Mouse (Mus musculus) embryonic facial prominence, embryonic 11.5 days (tissue): ENCODE data around the gene Poln. TPM values are rescaled to one million over a fixed set of nuclear protein-coding genes. Genes with fewer than 3 reads are reported as not detected.

ENCODE experiments used
- ATAC-seq: fragments of 200-750 bp; cut with Nextera tagmentation; replicated peaks from 2 replicates; pipeline ENCODE4 v1.8.0; 2017; ENCODE audit warnings: low read depth; ENCODE audit not compliant: insufficient number of reproducible peaks, low FRiP score, low TSS enrichment
- DNase-seq: peaks from one replicate; pipeline ENCODE4 v3.0.0-alpha.2; 2015; ENCODE audit warnings: low spot score
- H3K27ac ChIP-seq: fragments of 300-500 bp; sonication (generic); replicated peaks from 2 replicates; pipeline ENCODE4 v1.5.1; 2014; ENCODE audit warnings: mild to moderate bottlenecking, low read depth, low read length, control low read depth
- H3K27me3 ChIP-seq: fragments of 300-500 bp; sonication (generic); 2 replicates; pipeline ENCODE4 v1.6.1; 2014; ENCODE audit warnings: mild to moderate bottlenecking, low read length, moderate library complexity, mixed read lengths; ENCODE audit not compliant: control insufficient read depth, insufficient read depth
- H3K36me3 ChIP-seq: fragments of 300-500 bp; sonication (generic); replicated peaks from 2 replicates; pipeline ENCODE4 v1.6.1; 2014; ENCODE audit warnings: low read depth, mild to moderate bottlenecking, low read length, moderate library complexity, mixed read lengths; ENCODE audit not compliant: control insufficient read depth, insufficient read depth
- H3K4me1 ChIP-seq: fragments of 300-500 bp; sonication (generic); 2 replicates; pipeline ENCODE4 v1.6.1; 2014; ENCODE audit warnings: low read length, mixed read lengths; ENCODE audit not compliant: control insufficient read depth, insufficient read depth
- H3K4me2 ChIP-seq: fragments of 300-500 bp; sonication (generic); 2 replicates; pipeline ENCODE4 v1.6.1; 2014; ENCODE audit warnings: low read depth, mild to moderate bottlenecking, control low read depth, low read length, moderate library complexity
- H3K4me3 ChIP-seq: fragments of 300-500 bp; sonication (generic); 2 replicates; pipeline ENCODE4 v1.5.1; 2014; ENCODE audit warnings: low read depth, low read length, control low read depth
- H3K9ac ChIP-seq: fragments of 300-500 bp; sonication (generic); replicated peaks from 2 replicates; pipeline ENCODE4 v1.6.1; 2014; ENCODE audit warnings: mild to moderate bottlenecking, control low read depth, low read length
- H3K9me3 ChIP-seq: fragments of 300-500 bp; sonication (generic); replicated peaks from 2 replicates; pipeline ENCODE4 v1.6.1; 2016; ENCODE audit warnings: mild to moderate bottlenecking, low read length, inconsistent platforms, mixed read lengths; ENCODE audit not compliant: control insufficient read depth
- WGBS: fragments of 180-500 bp; shearing (Covaris S2); extraction: QIAGEN DNeasy Blood & Tissue Kit; methylation state at CpG from one replicate; pipeline ENCODE4 v1.1.7; 2014; 5-methylcytosine and 5-hydroxymethylcytosine counted together
- polyA plus RNA-seq: library from polyadenylated mRNA; unstranded; fragments of >200 nt; fragmentation: Nextera tagmentation; extraction: Ambion mirVana; gene quantifications from 2 replicates; pipeline ENCODE4 v1.2.1, GENCODE M21; 2014

Poln gene
- polyA plus RNA-seq, 1 experiment from 2014 or later = 0.21 TPM

GRCm38 (mm10) chr5:34204911-34205310 is 35.7 kb upstream of the Poln start:
- ATAC-seq = no peak
- Histone ChIP-seq H3K9ac (no peak overlapping the region), H3K4me1 (no peaks in the 10 kb centered on the region), H3K27me3 (no peaks in the 10 kb centered on the region), H3K9me3 (no peaks in the 10 kb centered on the region), H3K27ac (no peak overlapping the region), H3K4me2 (no peak overlapping the region), H3K4me3 (no peak overlapping the region), H3K36me3 (no peaks in the 10 kb centered on the region)
- no peak for DNase-seq
- 62% methylated on average over 2 of the region's 2 CpGs for WGBS

GRCm38 (mm10) chr5:34202006-34202405 is 32.8 kb upstream of the Poln start:
- 91% methylated on average over 4 of the region's 4 CpGs for WGBS
- Histone ChIP-seq H3K9me3 (no peaks in the 10 kb centered on the region), H3K9ac (no peak overlapping the region), H3K36me3 (no peaks in the 10 kb centered on the region), H3K27me3 (no peaks in the 10 kb centered on the region), H3K27ac (no peak overlapping the region), H3K4me1 (no peaks in the 10 kb centered on the region), H3K4me2 (no peak overlapping the region), H3K4me3 (no peak overlapping the region)
- DNase-seq (no peak), ATAC-seq (no peak)

GRCm38 (mm10) chr5:34201396-34201795 is 32.1 kb upstream of the Poln start:
- ATAC-seq (no peak), DNase-seq (no peak)
- Histone ChIP-seq H3K27ac (no peak overlapping the region), H3K36me3 (no peaks in the 10 kb centered on the region), H3K9ac (no peak overlapping the region), H3K27me3 (no peaks in the 10 kb centered on the region), H3K4me1 (no peaks in the 10 kb centered on the region), H3K4me3 (no peak overlapping the region), H3K4me2 (no peak overlapping the region), H3K9me3 (no peaks in the 10 kb centered on the region)
- 81% methylated on average over 2 of the region's 2 CpGs for WGBS

GRCm38 (mm10) chr5:34198615-34199014 is 29.4 kb upstream of the Poln start:
- no peaks in the 10 kb centered on the region for H3K9me3 ChIP-seq
- H3K9ac ChIP-seq = no peak overlapping the region
- no peak overlapping the region for H3K4me3 ChIP-seq
- no peak overlapping the region for H3K27ac ChIP-seq
- no peaks in the 10 kb centered on the region for H3K36me3 ChIP-seq
- H3K27me3 ChIP-seq = no peaks in the 10 kb centered on the region
- H3K4me1 ChIP-seq = no peaks in the 10 kb centered on the region
- H3K4me2 ChIP-seq = no peak overlapping the region
- DNase-seq (no peak), ATAC-seq (no peak)
- 87% methylated on average over 6 of the region's 6 CpGs for WGBS

- no peak overlapping the region for H3K4me3 ChIP-seq
- no peaks in the 10 kb centered on the region for H3K27me3 ChIP-seq
- ATAC-seq = no peak
- H3K36me3 ChIP-seq = no peaks in the 10 kb centered on the region
- 73% methylated on average over 4 of the region's 4 CpGs for WGBS
- no peaks in the 10 kb centered on the region for H3K4me1 ChIP-seq
- no peak overlapping the region for H3K9ac ChIP-seq
- DNase-seq = no peak
- H3K4me2 ChIP-seq = no peak overlapping the region
- H3K27ac ChIP-seq = no peak overlapping the region
- no peaks in the 10 kb centered on the region for H3K9me3 ChIP-seq
Observed at GRCm38 (mm10) chr5:34197243-34197642, 28.0 kb upstream of the Poln start.

- Histone ChIP-seq H3K27me3 (no peaks in the 10 kb centered on the region), H3K4me1 (no peaks in the 10 kb centered on the region), H3K4me2 (no peak overlapping the region), H3K27ac (no peak overlapping the region), H3K36me3 (no peaks in the 10 kb centered on the region), H3K9me3 (no peaks in the 10 kb centered on the region), H3K4me3 (no peak overlapping the region), H3K9ac (no peak overlapping the region)
- no peak for DNase-seq
- WGBS = 81% methylated on average over 7 of the region's 7 CpGs
- no peak for ATAC-seq
Observed at GRCm38 (mm10) chr5:34196423-34196822, 27.2 kb upstream of the Poln start.

GRCm38 (mm10) chr5:34195786-34196185 is 26.5 kb upstream of the Poln start:
- ATAC-seq (no peak), DNase-seq (no peak)
- Histone ChIP-seq H3K36me3 (no peaks in the 10 kb centered on the region), H3K27me3 (no peaks in the 10 kb centered on the region), H3K9me3 (no peaks in the 10 kb centered on the region), H3K4me2 (no peak overlapping the region), H3K4me1 (no peaks in the 10 kb centered on the region), H3K27ac (no peak overlapping the region), H3K4me3 (no peak overlapping the region), H3K9ac (no peak overlapping the region)
- 94% methylated on average over 12 of the region's 12 CpGs for WGBS

GRCm38 (mm10) chr5:34194975-34195662 is 25.9 kb upstream of the Poln start:
- no peak for ATAC-seq

More at GRCm38 (mm10) chr5:34194975-34195662, 25.9 kb upstream of the Poln start:
- no peak overlapping the region for H3K4me2 ChIP-seq
- no peaks in the 10 kb centered on the region for H3K4me1 ChIP-seq
- no peak overlapping the region for H3K4me3 ChIP-seq
- H3K9ac ChIP-seq = no peak overlapping the region
- DNase-seq = no peak
- no peaks in the 10 kb centered on the region for H3K36me3 ChIP-seq
- no peak overlapping the region for H3K27ac ChIP-seq
- H3K9me3 ChIP-seq = no peaks in the 10 kb centered on the region
- no peaks in the 10 kb centered on the region for H3K27me3 ChIP-seq
- 82% methylated on average over 6 of the region's 6 CpGs for WGBS
